In the genomic region with DNA sequence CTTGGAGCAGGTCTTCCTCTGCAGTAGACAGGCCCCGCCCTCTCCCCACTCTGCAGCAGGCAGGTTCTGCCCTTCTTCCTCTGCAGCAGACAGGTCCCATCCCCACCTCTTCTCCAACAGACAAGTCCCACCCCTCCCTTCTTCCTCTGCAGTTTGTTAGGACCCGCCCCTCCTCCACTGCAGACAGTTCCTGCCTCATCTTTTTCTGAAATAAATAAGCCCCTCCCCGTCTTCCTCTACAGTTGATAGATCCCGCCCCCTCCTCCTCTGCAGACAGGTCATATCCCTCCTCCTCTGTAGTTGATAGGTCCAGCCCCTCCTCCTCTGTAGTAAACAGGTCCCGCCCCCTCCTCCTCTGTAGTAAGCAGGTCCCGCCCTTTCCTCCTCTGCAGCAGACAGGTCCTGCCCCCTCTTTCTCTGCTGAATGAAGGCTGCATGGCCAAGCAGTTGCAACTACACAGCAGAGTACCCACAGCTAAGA, we compare ENCODE assay signal across 8 mouse cellular contexts.
DNase-seq lines count a peak whose midpoint lies in the region; ATAC-seq and TF ChIP-seq lines count a peak whose summit lies in the region.

No protein-coding gene starts in this region.

- 23% methylated on average over 6 of the region's 6 CpGs for WGBS in forebrain, embryonic 14.5 days
- WGBS in liver, embryonic 14.5 days (ENCODE audit: insufficient replicate concordance), result 7% methylated on average over 6 of the region's 6 CpGs

- no peak overlapping the region for H3K4me2 ChIP-seq in forebrain, embryonic 14.5 days (ENCODE audit: low read length)
- H3K4me2 ChIP-seq in liver, embryonic 14.5 days (ENCODE audit: low read depth), result peak overlapping the region; percentile 54

- H3K9me3 ChIP-seq in ES-E14 (ENCODE audit: control insufficient read depth, insufficient read depth, low read depth, low read length), result no peaks in the 10 kb centered on the region
- H3K9me3 ChIP-seq in forebrain, embryonic 14.5 days (replicated peaks; ENCODE audit: control insufficient read depth, low read length), result no peaks in the 10 kb centered on the region
- H3K9me3 ChIP-seq in liver, embryonic 14.5 days (ENCODE audit: control insufficient read depth, low read length), result no peaks in the 10 kb centered on the region

- H3K9ac ChIP-seq in ES-E14 (ENCODE audit: insufficient read depth, low read depth, low read length, poor library complexity, severe bottlenecking), result no peak overlapping the region
- no peak overlapping the region for H3K9ac ChIP-seq in forebrain, embryonic 14.5 days (ENCODE audit: low read length)
- H3K9ac ChIP-seq in liver, embryonic 14.5 days (replicated peaks), result no peak overlapping the region

- no peak for TF ChIP-seq EP300 in liver, embryonic 14.5 days (IDR thresholded peaks at IDR 0.05; ENCODE audit: low read depth)

- in situ Hi-C loops in ES-E14 (cut with MboI; ENCODE audit: low sequenced_read_pairs in 2 of 2, unreplicated experiment in 2 of 2), result no loop called here

- peaks cover 0 to 16% of the 10 kb centered on the region in 2 experiments; a peak in 1 of 4 replicates for H3K4me1 ChIP-seq in ES-E14 (ENCODE audit: control insufficient read depth in 2 of 2, insufficient read depth in 2 of 2, low read length in 2 of 2, poor library complexity in 1 of 2)
- no peaks in the 10 kb centered on the region for H3K4me1 ChIP-seq in forebrain, embryonic 14.5 days (ENCODE audit: control insufficient read depth, insufficient read depth, low read length)
- H3K4me1 ChIP-seq in liver, embryonic 14.5 days (replicated peaks; ENCODE audit: control insufficient read depth in 2 of 2, insufficient read depth in 2 of 2, low read length in 1 of 2), result peaks cover 0 to 11% of the 10 kb centered on the region in 2 experiments; a peak in 2 of 4 replicates

- intact Hi-C loops in gastrocnemius, postnatal 36 days (cut with DNase I), result no loop called here

- no peaks in the 10 kb centered on the region for H3K27me3 ChIP-seq in forebrain, embryonic 14.5 days (replicated peaks; ENCODE audit: control insufficient read depth, insufficient read depth, low read length)
- H3K27me3 ChIP-seq in liver, embryonic 14.5 days (ENCODE audit: control insufficient read depth, insufficient read depth, low read length), result no peaks in the 10 kb centered on the region

- ATAC-seq in forebrain, embryonic 14.5 days, result peak; percentile 50; the same call in 1 of the 2 replicates
- peak; percentile 96 for ATAC-seq in liver, embryonic 14.5 days (ENCODE audit: insufficient read depth)

- no peak overlapping the region for H3K27ac ChIP-seq in ES-E14 (ENCODE audit: insufficient read depth, low read depth, low read length, poor library complexity, severe bottlenecking)
- no peak overlapping the region for H3K27ac ChIP-seq in forebrain, embryonic 14.5 days (ENCODE audit: low read depth, low read length)
- H3K27ac ChIP-seq in liver, embryonic 14.5 days, result no peak overlapping the region

- H3K36me3 ChIP-seq in ES-E14 (ENCODE audit: control insufficient read depth, insufficient read depth, low read length, poor library complexity, severe bottlenecking), result no peaks in the 10 kb centered on the region
- H3K36me3 ChIP-seq in forebrain, embryonic 14.5 days (ENCODE audit: control insufficient read depth, insufficient read depth, low read length), result no peaks in the 10 kb centered on the region
- H3K36me3 ChIP-seq in liver, embryonic 14.5 days (replicated peaks; ENCODE audit: control insufficient read depth, insufficient read depth, low read depth), result no peaks in the 10 kb centered on the region

- no peak for TF ChIP-seq CTCF in liver, embryonic 14.5 days (IDR thresholded peaks at IDR 0.05; ENCODE audit: low read depth)

- H3K4me3 ChIP-seq in ES-E14 (ENCODE audit: insufficient read depth in 1 of 2, low read depth in 1 of 2, low read length in 2 of 2, poor library complexity in 1 of 2, severe bottlenecking in 1 of 2), result peak overlapping the region; percentile 15 to 18; a peak in 3 of 4 replicates
- H3K4me3 ChIP-seq in forebrain, embryonic 14.5 days (ENCODE audit: low read depth, low read length), result no peak overlapping the region
- H3K4me3 ChIP-seq in liver, embryonic 14.5 days (ENCODE audit: insufficient read depth in 1 of 2, low read depth in 2 of 2, low read length in 2 of 2), result peak overlapping the region in 1 of 2 experiments; percentile 48; a peak in 2 of 4 replicates

- DNase-seq in 416B (ENCODE audit: low read depth), result peak; percentile 65
- DNase-seq in ES-E14 (ENCODE audit: low read depth, low spot score), result peak; percentile 91
- no peak for DNase-seq in forebrain, embryonic 14.5 days (ENCODE audit: low spot score)
- peak; percentile 55 to 64 (median 60) for DNase-seq in liver, embryonic 14.5 days (ENCODE audit: low read depth in 3 of 3, low spot score in 3 of 3)
- DNase-seq in retina, postnatal 1 day, result peak; percentile 84
- no peak for DNase-seq in layer of hippocampus, postnatal 25 days (ENCODE audit: extremely low spot score in 1 of 2, low spot score in 1 of 2)
- no peak for DNase-seq in urinary bladder, postnatal 10 days (ENCODE audit: low spot score)
- no peak for DNase-seq in gastrocnemius, postnatal 36 days

TF ChIP-seq in ES-E14, 5 proteins besides CTCF, POLR2A, EP300 and RAD21:
- TF ChIP-seq CHD2 (IDR thresholded peaks at IDR 0.05; ENCODE audit: low read depth, low read length) (no peak), ZC3H11A (IDR thresholded peaks at IDR 0.05; ENCODE audit: borderline replicate concordance, low read depth, low read length) (no peak), HCFC1 (IDR thresholded peaks at IDR 0.05; ENCODE audit: borderline replicate concordance, insufficient read depth, low read length) (no peak), ZNF384 (IDR thresholded peaks at IDR 0.05; ENCODE audit: low read depth, low read length) (no peak), MAFK (IDR thresholded peaks at IDR 0.05; ENCODE audit: insufficient read depth, low read depth, low read length) (no peak)

Comparison
In these comparisons a context has a peak if more than half of its experiments do, and no peak if none do; other contexts are left out.
1. DNase-seq: peak in 416B (single experiment), ES-E14 (single experiment), liver, embryonic 14.5 days (3 of 3) and retina, postnatal 1 day (single experiment); none in forebrain, embryonic 14.5 days (single experiment), layer of hippocampus, postnatal 25 days (0 of 2), urinary bladder, postnatal 10 days (single experiment) and gastrocnemius, postnatal 36 days (0 of 2).